Mouse (Mus musculus): ENCODE results near the gene Siglece.

GRCm38 (mm10) chr7:43636194-43636593 is 23.8 kb downstream of the Siglece start:
- TF ChIP-seq CTCF (IDR thresholded peaks at IDR 0.05; ENCODE audit: borderline replicate concordance, insufficient read depth, low read depth, low read length): no peak
- TF ChIP-seq POLR2A (IDR thresholded peaks at IDR 0.05; ENCODE audit: borderline replicate concordance, insufficient read depth, low read length): no peak

Data from cerebellum, adult 2 months (tissue).